Mouse (Mus musculus) heart, postnatal 0 days (tissue): ENCODE data around the gene Alb.

Experiments
- CTCF ChIP-seq: IDR thresholded peaks from 2 replicates; pipeline ENCODE4 v1.5.1; 2016; ENCODE audit warnings: antibody characterized with exemption, control low read depth, low read depth
- EP300 ChIP-seq: IDR thresholded peaks from 2 replicates; pipeline ENCODE4 v1.6.1; 2016; ENCODE audit warnings: antibody characterized with exemption, low read depth

- TF ChIP-seq CTCF = no peak
- no peak for TF ChIP-seq EP300
Measured at GRCm38 (mm10) chr5:90478886-90479285, 18.2 kb downstream of the Alb start.
